Mouse (Mus musculus): ENCODE measurements around the gene Mest. TPM values are rescaled to one million over a fixed set of nuclear protein-coding genes. Genes with fewer than 3 reads are reported as not detected.

The Mest gene
- 1 to 10 TPM; 5.2 to 8.3 TPM for total RNA-seq (2021)
- long read RNA-seq, experiment 1, transcript Mest-211 (12 exons, 2,561 nt), result major isoform, 6 of 11 reads
- long read RNA-seq, experiment 1, partial matches to known transcripts, result 2 of 11 reads
- long read RNA-seq, experiment 1, other reads (novel, unspliced or antisense), result 3 of 11 reads
- long read RNA-seq, experiment 2, partial matches to known transcripts, result 0 of 4 reads
- long read RNA-seq, experiment 2, other reads (novel, unspliced or antisense), result 1 of 4 reads

DNA sequence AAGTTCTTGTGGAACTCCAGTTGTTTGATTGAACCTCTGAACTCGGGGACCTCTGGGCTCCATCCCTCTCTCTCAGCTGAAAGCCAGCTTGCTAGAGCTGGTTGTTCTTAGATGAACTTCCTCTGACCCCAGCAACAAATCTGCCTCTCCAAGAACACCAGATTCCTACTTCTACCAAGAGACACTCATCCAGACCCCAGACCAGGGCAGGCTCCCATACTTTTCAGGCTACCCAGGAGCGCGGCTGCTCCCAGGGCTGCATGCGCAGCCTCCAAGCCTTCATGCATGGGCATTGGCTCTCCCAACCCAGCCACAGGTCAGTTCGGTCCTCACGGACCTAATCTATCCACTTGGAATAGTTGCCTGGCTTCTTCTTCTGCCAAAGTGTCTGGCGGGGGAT is at the start of gene Mest:
Gene Mest, plus strand, starts transcription at position 217 of the 400 bp plus-strand sequence.
- no peak for DNase-seq
- intact Hi-C loops (cut with DNase I), result no loop called here

DNA sequence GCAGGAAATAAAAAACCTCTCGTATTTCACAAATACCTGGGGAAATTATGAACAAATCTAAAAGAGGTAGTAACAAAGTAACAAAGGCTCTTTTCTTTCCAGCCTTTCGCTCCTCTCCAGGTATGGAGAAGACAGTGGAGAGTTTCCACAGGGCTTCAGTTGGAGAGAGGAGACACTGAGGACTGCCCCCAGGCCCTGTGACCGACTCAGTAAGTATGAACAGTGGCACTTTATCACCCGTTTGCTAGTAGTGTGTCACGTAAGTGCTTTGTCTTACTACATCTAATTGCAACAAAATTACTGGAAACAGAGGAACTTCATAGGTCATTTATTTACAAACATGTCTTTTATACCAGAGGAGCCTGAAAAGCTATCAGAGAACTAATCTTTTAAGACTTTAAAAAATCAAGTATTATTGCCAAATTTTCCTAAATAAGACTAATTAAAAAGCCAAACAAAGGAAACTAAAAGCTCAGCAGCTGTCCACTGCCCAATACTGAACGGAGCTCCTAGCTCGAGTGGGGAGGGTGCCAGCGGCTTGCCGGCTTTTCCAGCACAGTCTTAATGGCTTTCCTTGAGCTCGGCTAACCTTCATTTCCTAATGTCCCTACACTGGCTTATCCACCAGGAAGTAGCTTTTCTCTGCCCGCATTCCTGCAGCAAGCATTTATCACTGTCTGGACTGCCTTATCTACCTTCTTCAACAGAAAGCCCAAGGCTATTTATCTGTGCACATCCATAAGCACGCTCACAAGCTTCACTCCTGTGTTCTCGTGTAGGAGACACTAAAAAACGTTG is 49.4 kb upstream of the Mest start:
- DNase-seq, result peak in 1 of 2 experiments; percentile 50
- intact Hi-C loops (cut with DNase I), result loop anchor here (10.0 kb wide), 1 partner anchor 129 kb away; the partner anchor contains the start of gene Cpa2

DNA sequence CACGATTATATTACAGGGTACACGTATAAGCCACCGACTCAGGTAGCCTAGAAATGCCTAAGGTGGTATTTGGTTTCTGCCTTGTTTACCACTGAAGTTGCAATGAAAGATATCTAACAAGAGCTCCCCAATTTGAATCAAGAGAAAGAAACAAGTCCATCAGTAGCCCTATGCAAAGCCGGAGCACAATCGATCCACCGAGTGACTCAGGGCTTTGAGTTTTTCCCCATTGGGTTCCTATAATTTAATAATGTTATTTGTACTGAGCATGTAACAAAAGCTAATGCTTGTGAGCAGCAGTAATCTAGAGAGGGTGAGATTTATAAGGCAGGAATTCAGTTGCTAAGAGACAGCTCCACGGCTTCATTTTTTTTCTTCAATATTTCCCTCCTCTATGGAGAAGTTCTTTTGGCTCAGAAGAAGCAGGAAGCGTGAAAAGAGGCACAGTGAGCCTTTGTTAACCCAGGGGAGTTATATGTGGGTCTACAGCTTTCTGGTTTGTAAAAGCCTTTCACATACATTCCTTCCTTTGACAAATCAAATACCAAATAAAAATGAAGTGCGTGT is 48.5 kb upstream of the Mest start:
- no peak for DNase-seq
- intact Hi-C loops (cut with DNase I), result loop anchor here (10.0 kb wide), 1 partner anchor 130 kb away; the partner anchor contains the start of gene Cpa2

DNA sequence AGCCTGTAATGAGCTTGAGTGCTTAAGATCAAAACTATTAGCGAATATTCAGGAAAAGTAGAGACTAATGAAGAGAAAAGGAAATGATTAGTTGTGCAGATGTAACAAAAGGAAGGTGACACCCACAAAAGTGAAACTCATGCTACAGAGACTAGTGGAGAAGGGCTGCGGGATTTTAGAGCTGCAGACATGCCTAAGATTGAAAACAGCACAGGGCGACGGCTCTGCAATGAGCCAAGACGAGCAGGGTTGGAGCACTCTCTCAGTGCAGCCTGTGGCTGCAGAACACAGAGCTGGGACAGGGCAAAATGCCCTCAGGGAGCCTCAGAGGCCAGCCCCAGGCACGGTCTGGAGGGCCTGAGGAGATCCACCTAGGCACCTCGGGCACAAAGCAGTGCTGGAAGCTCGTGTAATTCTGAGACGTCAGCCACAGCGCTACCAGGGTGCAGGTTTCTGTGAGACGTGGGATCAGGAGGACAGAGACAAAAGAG is 48.0 kb upstream of the Mest start:
- intact Hi-C loops (cut with DNase I), result loop anchor here (10.0 kb wide), 1 partner anchor 131 kb away; the partner anchor contains the start of gene Cpa2
- peak in 1 of 2 experiments; percentile 45 for DNase-seq

DNA sequence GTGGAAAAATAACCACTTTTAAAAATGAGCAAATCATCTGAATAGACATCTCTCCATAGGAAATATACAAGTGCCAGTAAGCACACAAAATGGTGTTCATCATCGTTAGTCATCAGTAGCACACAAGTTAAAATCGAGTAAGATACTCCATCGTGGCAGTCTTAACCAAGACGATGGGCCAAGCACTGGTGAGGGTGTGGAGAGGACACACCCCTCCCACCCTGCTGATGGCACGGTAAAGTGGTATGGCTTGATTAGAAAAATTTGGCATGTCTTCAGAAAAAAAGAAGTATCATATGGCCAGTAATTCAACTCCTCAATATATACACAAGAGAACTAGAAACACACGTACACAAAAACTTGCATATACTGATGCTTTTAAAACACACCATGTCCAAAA is 46.8 kb upstream of the Mest start:
- intact Hi-C loops (cut with DNase I), result loop anchor here (10.0 kb wide), 1 partner anchor 132 kb away; the partner anchor contains the start of gene Cpa2
- no peak for DNase-seq

DNA sequence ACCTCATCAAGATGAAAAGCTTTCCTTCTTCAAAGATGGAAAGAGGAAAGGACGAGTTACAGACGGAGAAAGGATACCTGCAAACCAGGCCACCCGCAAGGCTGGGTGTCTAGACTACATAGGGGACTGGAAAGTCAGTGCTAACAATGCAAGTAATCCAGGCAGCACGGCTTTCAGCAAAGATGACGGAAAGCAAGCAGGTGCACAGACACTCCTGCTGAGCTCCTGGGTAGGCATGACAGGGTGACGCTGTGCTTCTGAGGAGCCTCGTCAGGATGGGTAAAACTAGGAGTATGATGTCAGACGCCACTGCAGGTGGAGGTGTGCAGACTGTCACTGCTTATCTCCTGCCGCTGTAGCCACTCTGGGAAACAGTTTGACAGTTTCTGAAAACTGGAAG is 45.8 kb upstream of the Mest start:
- DNase-seq, result no peak
- intact Hi-C loops (cut with DNase I), result loop anchor here (10.0 kb wide), 1 partner anchor 133 kb away; the partner anchor contains the start of gene Cpa2

DNA sequence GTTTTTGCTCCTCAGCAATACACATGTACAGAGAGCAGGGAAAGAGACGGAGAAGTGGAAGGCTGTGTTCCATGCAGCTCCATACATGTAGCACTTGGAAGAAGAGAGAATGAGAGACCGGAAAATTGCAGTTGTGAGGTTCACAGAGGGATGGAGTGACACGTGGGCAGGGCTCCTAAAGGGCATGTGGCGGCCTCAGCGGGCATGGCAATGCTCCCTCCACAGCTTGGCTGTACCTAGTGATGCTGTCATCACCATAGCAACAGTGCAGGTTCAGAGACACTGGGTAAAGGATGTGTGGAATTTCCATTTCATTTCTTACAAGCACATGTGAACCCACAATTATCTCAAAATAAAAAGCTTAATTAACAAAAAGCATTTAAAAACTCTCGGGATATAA is 44.9 kb upstream of the Mest start:
- no peak for DNase-seq
- intact Hi-C loops (cut with DNase I), result loop anchor here (10.0 kb wide), 1 partner anchor 134 kb away; the partner anchor contains the start of gene Cpa2

DNA sequence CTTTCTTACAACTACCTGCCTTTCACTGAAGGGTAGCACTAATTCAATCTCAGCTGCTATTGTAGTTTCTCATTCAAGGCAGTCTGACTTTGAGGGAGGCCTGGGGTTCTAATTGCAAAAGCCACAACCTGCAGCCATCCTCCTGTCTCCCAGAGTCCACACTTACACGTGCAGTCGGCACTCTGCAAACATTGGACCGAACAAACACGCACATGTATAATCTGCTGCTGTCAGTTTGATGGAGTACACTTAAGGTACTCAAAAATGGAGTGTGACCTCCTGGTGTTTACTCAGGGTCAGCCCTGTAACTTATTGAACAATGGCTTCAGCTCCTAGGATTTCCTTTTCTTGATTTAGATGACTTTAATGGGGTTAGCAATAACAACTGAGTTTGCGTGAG is 43.8 kb upstream of the Mest start:
- intact Hi-C loops (cut with DNase I), result loop anchor here (10.0 kb wide), 1 partner anchor 135 kb away; the partner anchor contains the start of gene Cpa2

DNA sequence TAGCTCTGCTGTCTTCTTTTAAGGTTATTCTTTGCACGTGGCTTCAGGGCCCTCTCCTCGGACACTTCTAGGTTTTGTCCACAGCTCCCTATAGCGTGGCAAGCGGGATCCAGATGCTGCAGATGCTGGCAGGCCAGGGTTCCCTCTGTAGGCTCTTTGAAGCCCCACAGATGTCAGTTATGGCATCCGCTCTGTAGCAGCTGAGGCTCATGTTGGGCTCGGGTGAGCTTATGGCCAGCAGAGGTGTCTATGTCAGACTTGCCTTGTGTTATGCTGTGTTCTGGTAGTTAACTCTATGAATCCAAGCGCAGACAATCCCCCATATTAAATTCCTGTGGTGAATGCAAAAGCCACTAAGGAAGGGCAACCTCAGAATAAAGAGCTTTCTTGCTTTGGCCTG is 42.9 kb upstream of the Mest start:
- intact Hi-C loops (cut with DNase I), result no loop called here
- DNase-seq, result no peak

More for the DNA sequence above, 43.8 kb upstream of the Mest start:
- DNase-seq, result no peak

DNA sequence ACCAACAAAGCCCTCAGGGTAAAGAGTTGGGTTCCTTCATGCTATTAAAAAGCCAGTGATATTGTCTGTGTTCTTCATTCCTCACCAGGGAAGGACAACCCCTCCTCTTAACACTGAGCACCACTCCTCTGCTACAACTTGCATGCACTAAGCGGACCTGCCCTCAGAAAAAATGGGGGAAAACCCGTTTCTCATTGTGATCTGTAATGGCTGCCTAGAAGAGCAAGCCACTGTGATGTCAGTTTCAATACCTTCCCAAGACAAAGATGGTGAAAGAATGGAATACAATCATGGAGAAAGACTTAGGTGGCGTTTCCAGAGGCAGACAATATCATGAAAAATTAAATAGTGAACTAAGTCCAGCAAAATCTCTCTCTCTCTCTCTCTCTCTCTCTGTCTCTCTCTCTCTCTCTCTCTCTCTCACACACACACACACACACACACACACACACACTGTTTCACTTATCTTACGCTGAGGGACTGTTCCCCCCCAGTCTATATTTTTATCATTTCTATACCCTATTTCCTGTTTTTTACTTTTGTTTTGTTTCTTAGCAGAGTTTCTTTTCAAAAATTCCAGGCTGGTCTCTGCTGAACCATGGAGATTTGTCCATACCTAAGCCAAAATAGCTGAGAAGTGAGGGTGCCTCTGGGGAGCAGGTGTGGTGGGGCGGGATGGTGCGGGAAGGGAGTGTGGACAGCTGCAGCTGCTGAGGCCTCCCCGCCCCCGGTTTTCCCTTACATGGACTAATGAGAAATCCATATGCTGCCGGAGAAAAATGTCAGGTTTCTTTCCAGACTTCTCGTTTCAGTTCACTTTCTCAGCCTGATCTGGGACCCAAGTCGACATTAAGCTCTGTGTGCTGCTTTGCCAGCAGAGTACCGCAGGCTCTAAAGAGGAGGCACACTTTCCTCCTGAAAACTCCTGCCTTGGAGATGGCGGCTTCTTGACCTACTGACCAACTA is 41.1 kb upstream of the Mest start:
- peak; percentile 27 to 43 for DNase-seq

DNA sequence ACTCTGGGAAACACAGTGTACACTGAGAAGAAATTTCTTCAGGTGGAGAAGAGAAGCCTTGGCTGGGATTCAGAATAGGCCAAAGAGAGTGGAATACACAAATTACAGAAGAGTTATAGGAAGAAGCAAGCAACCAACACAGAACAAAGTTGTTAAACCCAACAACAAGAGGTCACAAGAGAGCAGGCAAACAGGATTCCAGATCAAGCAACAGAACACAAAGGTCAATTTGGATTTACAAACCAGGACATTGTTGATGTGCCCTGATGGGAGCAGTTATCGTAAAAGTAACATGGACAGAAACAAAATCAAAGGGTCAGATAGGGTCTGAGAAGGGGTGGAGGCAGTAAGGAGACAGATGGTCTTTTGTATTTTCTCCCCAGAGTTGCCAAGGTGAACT is 38.8 kb upstream of the Mest start:
- DNase-seq, result no peak
- intact Hi-C loops (cut with DNase I), result no loop called here

More for the DNA sequence above, 41.1 kb upstream of the Mest start:
- intact Hi-C loops (cut with DNase I), result no loop called here

DNA sequence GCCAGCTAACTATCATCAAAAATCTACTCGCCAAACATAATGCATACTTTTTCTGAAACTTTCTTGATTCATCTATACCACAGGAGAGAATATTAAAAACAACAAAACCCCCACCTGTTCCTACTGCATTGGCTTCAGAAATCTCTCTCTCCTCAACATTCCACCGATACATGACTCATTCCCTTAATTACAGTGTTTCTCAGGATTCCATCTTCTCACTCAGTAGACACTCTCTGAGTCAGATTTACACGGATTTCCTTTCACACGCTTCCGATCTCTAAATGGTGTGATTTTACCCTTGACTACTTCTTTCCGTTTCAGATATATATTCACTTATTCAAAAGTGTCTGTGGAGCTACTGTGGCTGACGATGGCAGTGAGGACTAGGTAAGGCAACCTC is 36.1 kb upstream of the Mest start:
- intact Hi-C loops (cut with DNase I), result no loop called here

DNA sequence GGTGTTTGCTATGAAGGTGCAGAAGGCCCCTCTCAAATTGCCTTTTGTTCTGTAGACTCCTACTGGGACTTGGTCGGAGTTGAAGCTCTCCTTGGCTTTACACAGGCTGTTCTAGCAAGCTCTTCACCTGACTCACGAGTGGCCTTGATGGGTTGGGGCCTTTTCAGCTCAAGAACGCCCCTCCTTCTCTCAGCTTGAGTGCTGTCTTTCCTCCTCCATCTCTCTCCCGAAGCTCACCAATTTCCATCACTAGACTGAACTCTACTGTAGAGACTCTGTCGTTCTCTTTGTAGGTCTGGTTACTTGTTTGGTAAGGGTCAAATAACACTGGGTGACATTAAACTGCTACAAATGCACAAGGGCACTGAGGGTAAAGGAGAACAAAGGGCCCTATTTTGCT is 30.5 kb upstream of the Mest start:
- DNase-seq, result no peak
- intact Hi-C loops (cut with DNase I), result no loop called here

More for the DNA sequence above, 36.1 kb upstream of the Mest start:
- DNase-seq, result no peak

DNA sequence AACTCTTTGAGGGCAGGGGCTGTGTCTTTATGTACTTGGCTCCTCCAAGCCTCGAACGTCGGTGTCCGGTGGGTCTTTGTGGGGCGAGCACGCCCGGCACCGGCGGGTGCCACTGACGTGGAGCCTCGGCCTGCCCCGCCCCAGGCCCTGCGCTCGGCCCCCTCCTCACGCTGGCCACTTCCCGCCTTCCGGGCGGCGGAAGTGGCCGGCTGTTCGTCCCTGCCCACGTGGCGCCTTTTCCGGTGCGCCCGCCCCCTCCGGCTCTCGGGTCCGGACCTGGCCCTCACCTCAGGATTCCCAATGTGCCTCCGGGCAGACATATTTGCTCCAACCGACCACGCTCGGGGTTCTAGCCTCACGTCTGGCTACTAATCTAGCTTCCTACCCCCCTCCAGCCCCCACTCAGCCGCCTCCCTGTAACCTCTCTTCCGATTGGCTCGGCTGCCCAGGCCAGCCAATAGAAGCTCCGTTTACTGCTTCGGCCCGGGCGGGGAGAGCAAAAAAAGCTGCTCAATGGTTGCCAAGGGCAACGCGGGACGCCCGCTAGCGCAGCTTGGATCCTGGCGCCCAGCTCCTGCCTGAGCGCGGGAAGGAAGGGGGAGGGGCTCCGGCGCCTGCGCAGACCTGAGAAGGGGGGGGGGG is 29.9 kb upstream of the Mest start, which contains the start of gene Cep41:
Gene Cep41, minus strand, starts transcription at position 400 of the 642 bp plus-strand sequence.
- intact Hi-C loops (cut with DNase I), result no loop called here

DNA sequence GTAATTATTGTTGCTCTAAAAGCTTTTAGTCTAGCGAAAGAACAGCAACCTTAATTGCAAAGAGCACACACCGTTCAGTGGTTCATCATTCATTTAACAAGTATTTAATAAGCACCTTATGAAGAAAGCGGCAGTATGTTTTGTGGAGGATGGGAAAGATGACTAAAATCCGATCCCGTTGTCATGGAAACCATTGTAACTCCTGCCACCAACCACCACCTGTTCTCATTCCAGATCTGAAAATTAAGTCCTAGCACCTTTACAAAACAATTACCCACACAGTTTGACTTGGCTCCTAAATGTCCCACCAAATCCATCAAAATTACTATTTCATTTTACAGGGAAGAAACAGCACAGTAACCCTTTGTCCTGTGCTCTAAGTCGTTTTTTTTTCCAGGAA is 29.1 kb upstream of the Mest start:
- intact Hi-C loops (cut with DNase I), result no loop called here
- no peak for DNase-seq

More for the DNA sequence above, 29.9 kb upstream of the Mest start, which contains the start of gene Cep41:
- DNase-seq, result peak; percentile 89 to 97

DNA sequence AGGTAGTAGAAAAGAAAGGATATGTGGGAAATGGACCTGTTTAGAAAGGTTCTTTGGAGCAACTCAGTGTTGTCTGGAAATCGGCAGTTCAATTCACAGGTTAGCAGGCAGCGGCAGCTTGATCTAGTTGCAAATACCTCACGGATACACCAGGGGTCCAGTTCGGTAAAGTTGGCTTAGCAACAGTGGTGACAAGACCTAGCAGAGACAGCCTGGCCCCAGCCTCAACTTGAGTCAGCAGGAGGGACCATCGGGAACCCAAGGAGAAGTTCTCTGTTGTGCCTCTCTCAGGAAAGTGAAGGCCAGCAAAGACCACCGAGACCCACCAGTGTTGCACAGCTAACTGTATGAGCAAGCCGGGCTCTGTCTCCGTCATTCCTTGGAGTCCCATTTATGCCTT is 28.2 kb upstream of the Mest start:
- intact Hi-C loops (cut with DNase I), result no loop called here
- no peak for DNase-seq

DNA sequence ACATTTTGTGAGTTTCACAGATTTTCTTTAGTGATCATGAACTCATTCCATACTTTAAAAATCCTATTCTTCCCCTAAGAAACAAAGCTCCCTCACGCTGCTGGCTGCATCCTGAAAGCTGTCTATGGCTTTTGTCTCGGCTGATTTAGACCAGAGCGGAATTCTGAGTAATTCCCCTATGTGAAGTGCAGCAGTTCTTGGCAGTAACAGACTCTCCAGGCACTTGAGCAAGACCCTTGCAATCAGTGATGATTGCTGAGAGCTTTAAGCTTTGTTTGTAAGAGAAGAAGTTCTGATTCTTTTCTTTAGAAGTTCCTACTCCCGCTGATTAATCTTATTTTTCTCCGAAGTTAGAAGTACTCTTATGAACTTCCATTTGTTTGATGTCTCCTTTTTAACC is 25.9 kb upstream of the Mest start:
- intact Hi-C loops (cut with DNase I), result no loop called here

DNA sequence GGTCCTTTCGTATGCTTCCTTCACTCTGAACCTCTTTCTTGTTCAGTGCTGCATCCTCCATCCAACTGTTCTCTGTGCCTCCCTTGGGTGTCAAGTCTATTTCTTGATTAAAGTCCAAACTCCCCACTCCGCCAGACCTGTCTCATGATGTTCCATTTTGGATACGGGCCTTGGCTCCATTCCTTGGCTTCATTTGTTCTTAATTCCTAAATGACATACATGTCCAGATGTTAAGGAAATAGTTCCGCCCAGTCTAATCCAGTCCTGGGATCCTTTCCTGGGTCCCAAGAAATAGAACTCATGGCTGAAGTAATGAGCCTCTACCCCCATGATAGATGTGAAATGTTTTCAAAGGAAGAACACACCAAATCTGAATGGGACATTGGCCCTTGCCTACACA is 25.3 kb upstream of the Mest start:
- DNase-seq, result no peak
- intact Hi-C loops (cut with DNase I), result no loop called here

More for the DNA sequence above, 25.9 kb upstream of the Mest start:
- DNase-seq, result no peak

DNA sequence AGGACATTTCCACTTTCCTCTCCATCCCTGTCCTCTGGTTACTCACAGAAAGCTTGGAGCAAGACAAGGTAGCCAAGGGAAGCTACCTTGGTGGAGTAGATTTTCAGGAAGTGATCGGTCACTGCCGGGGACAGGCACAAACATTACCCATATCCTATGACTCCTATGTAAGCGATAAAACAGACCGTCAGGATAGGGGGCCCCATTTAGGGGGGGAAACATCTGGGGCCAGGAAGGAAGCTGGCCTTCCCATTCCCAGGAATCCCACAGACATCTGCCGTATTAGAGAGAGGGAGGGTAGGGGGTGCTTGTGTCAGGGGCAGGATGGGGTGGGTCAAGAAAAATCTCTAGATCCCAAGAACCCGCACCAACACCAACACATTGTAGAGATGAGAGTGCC is 23.2 kb upstream of the Mest start:
- intact Hi-C loops (cut with DNase I), result no loop called here
- DNase-seq, result no peak

Measured in gastrocnemius, postnatal 36 days (tissue).